Mouse (Mus musculus) cerebellum, postnatal 25 days (tissue): Measurements from ENCODE around the gene Stard7.
"Not testable (repeated sequence)": the region's sequence is repeated elsewhere in the genome, so short reads cannot be mapped to it uniquely, and the experiment has no call there.

Source experiments
- DNase-seq, 2 experiments: peaks; one replicate each; pipeline ENCODE4 v3.0.0; 2021; ENCODE audit warnings: mixed read lengths in 2 of 2

Stard7 gene

GRCm38 (mm10) chr2:127269491-127270299 is at the start of gene Stard7:
TSS of gene Stard7 (plus strand) at chr2:127270218.
- DNase-seq = peak; percentile 96

DNA sequence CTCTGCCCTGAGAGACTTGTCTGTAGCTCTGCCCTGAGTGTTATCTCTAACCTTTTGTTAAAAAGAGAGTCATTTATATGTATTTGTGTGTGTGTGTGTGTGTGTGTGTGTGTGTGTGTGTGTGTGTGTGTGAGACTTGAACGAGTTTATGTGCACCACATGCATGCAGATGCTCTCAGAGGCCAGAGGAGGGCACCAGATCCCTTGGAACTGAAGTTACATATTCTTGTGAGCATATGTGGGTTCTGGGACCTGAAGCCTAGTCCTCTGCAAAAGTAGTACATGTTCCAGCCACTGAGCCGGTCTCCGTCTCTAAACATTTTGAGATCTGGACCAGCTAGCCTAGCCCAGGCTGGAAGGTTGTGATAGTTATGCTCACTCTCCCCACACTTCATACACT is 44.8 kb upstream of the Stard7 start:
- DNase-seq = no peak

GRCm38 (mm10) chr2:127237897-127238610 is 32.0 kb upstream of the Stard7 start:
- DNase-seq = no peak

DNA sequence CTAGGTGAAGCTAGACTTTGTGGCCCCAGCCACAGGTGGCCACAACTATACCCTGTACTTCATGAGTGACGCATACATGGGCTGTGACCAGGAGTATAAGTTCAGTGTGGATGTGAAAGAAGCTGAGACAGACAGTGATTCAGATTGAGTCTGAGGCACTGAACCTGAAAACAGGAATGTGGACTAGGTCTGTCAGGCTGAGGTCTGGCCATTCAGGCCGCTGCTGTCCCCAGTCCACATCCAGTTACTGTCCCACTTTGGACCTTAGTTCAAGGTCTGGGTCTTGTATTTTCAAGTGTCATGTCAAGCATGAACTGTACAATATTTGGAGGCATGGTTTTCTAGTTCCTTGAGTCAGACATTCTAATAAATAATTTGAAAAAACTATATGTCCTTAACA is 30.0 kb upstream of the Stard7 start:
- DNase-seq = no peak

GRCm38 (mm10) chr2:127247592-127248333 is 22.3 kb upstream of the Stard7 start, which contains the start of the genes Ciao1 and Tmem127:
TSS of gene Ciao1 (minus strand) at chr2:127247816.
TSS of gene Tmem127 (plus strand) at chr2:127247908.
- peak; percentile 95 to 98 for DNase-seq

- peak; percentile 64 to 75 for DNase-seq
Measured at GRCm38 (mm10) chr2:127248334-127249004, 21.5 kb upstream of the Stard7 start.

- DNase-seq = no peak
Measured at GRCm38 (mm10) chr2:127250291-127251008, 19.6 kb upstream of the Stard7 start.

- no peak for DNase-seq
Measured at GRCm38 (mm10) chr2:127251457-127251856, 18.6 kb upstream of the Stard7 start.

DNA sequence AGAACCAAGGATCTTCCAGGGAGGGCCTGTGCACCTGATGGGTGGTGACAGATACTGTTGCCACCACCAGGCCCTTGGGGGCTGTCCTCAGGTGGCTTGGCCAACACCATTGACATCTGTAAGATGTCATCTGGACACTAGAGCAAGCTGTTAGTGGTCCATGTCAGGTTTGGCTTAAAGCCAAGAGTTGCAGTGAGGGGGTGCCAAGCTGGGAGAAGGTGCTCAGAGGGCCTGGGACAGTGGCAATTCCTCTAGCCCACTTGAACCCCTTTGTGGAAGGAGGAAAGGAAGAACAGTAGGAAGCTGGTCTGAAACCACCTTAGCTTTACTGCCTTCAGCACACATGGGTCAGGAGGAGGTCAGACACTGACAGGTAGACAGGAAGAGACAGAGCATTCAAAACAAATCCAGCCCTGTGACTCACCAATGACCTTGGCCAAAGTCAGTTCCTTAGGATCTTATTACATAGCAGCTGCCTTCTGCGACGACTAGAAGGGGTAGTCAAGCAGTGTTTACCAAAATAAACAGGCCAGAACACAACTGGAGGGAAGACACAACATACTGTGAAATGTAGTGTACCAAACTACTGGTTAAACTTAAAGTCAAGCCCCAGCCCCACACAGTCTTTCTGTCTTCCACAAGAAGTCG is 18.0 kb upstream of the Stard7 start:
- DNase-seq = no peak

GRCm38 (mm10) chr2:127252787-127253186 is 17.2 kb upstream of the Stard7 start:
- no peak for DNase-seq

DNA sequence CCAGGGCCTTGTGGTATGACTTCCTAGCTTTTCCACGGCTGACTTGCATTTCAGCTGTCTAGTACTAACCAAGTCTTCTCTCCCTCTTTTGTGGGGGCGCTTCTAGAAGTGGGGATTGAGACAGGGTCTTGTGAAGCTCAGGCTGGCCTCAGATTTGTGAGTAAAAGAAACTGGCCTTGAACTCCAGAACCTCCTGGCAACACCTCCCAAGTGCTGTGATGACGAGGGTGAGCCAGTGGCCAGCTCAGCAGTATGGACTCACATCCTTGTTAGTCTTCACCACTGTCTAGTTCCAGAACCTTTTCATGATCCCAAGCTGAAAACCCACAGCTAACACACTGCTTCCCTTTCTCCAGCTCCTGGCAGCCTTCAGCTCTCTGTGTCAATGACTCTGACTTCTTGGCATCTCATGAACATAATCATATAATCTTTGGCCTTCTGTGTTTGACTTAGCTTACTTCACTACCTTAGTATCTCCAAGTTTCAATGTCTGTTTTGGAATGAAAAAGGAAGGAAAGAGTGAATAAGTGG is 15.3 kb upstream of the Stard7 start:
- DNase-seq = no peak

DNA sequence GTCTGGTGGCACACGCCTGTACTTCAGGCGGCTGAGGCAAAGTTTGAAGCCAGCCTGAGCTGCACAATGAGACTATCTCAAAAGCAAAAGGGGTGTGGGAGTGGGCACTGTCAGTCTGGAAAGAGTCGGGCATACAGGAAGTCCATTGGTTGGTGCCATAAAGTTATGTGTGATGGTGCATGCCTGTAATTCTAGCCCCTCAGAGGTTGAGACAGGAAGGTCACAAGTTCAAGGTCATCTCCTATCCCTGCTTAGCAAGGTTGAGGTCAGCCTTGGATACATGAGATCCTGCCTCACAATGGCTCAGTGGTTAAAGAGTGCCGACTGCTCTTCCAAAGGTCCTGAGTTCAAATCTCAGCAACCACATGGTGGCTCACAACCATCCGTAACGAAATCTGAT is 14.7 kb upstream of the Stard7 start:
- no peak for DNase-seq

- DNase-seq = no peak
Measured at GRCm38 (mm10) chr2:127259340-127259739, 10.7 kb upstream of the Stard7 start.

DNA sequence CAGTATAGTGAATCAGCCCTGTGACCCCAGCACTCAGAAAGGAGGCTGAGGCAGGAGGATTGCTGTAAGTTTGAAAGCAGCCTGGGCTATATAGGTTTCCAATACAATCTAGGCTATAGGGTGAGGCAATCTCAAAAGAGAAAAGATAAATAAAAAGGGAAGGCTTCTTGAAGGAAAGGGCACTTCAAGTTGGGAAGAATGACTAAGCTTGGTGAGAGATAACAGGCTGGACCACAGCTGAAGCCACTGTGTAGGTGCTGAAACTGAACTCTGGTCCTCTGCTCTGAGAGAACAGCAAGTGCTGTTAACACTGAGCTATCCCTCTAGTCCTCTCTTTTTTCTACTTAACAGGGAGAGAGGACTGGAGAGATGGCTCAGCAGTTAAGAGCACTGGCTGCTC is 7.5 kb upstream of the Stard7 start:
- DNase-seq = no peak

DNA sequence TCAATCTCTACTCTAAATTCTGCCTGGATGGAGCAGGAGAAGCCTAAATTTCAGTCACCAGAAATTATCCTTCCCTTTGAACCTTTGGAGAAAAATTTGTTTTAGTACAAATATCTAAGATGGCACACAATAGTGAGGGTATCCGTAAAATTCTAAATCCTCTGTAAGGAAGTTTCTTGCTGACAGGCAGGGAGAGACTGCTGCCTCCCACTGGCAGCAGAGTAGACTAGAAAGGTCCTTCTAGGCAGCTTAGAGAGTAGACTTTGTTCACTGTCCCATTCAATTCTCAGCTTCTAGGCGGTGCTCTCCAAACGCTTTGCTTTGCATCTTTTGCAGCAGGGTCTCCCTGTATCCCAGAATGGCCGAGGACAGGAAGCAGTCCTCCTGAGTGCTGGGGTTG is 2.2 kb upstream of the Stard7 start:
- no peak for DNase-seq

DNA sequence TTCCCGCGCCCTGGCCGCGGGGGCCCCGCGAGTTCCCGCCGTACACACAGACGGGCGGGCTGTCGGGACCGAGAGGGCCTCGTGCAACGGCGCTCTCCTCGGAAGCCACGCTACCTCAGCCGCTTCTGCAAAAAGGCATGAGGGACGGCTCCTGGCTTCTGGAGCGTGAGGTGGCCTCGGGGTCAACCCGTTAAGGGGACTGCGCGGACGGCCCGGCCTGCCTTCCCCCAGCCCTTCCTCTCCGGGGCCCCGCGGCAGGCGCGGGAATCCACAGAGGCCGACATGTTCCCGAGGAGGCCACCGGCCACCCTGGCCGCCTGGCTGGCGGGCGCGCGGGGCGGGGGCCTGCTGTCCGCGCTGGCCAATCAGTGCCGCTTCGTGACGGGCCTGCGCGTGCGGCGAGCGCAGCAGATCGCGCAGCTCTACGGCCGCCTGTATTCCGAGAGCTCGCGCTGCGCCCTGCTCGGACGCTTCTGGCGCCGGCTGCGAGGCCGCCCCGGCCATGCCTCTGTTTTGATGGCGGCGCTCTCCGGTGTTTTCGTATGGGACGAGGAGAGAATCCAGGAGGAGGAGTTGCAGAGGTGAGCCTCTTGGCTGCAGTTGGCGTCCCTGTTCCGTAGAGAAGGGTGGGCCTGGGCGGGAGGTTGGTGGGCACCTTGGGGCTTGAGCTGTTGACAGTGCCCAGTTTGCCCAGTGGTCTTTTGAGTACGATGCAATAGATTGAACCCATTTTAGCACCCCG is 453 bp downstream of the Stard7 start:
- DNase-seq = peak; percentile 91 to 94

GRCm38 (mm10) chr2:127271042-127271515 is 1.1 kb downstream of the Stard7 start:
- peak; percentile 41 to 61 for DNase-seq

GRCm38 (mm10) chr2:127272049-127272448 is 2.0 kb downstream of the Stard7 start:
- not testable (repeated sequence) for DNase-seq

DNA sequence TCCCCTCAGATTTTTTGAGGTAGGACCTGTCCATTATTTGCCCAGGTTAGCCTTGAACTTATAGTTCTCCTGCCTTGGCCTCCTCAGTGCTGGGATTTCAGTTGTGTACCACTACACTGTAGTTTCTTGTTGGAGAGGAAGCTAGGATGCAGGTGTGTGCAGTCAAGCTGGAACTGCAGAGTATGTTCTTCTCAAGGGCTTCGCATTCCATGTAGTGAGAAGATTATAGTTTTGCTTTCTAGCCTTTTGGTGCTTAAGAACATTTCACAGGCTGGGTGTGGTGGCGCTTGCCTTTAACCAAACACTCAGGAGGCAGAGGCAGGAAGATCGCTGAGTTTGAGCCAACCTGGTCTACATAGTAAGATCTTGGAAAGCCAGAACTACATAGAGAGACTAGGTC is 2.8 kb downstream of the Stard7 start:
- no peak for DNase-seq

DNA sequence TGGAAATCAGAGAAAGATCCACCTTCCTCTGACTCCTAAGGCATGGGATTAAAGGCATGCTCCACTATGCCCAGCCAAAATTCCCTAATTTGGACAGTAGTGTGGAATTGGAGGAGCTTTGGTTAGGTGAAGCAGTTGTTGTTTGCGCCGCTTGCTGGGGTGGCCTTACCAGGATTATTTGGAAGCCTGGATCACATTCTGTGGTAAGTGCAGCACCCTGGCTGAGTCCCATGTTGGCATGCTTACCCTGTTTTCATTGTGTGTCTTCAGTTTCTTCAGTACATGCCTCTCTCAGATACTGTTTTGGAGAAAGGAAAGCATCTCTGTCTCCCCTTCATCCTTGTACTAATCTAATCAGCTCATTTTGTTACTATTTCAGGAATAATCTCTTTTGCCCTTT is 4.6 kb downstream of the Stard7 start:
- DNase-seq = no peak
